Mouse (Mus musculus): ENCODE data around the gene Znrf3.

DNA sequence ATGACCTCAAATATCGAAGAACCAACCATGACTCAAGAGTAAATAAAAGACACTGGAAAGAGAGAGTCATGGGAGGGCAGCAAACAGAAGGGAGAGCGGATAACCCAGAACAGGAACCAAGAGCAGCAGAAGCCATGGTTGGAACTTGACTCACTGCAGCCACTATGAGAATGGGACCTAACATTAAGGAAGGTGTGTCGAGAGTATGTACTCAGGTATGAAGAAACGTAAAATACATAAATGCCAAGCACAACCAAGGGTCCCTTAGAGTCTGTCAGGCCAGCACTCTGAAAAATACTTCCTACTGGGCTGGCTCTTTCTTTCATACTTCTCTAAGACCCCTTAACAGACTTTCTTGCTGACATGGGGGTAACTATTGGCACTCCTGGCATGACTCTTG lies 100.9 kb downstream of the Znrf3 start:
- no peak for TF ChIP-seq CTCF (IDR thresholded peaks at IDR 0.05; ENCODE audit: extremely low read depth, insufficient read depth, low read length)
- TF ChIP-seq POLR2A (IDR thresholded peaks at IDR 0.05; ENCODE audit: extremely low read depth, insufficient read depth, low read length) = no peak
